Mouse (Mus musculus) ovary, postnatal 10 days (tissue): ENCODE measurements around the gene Tnfsf13.

ENCODE experiments used
- DNase-seq: peaks from one replicate; pipeline ENCODE4 v3.0.0; 2022; ENCODE audit warnings: low spot score

Tnfsf13 gene

DNA sequence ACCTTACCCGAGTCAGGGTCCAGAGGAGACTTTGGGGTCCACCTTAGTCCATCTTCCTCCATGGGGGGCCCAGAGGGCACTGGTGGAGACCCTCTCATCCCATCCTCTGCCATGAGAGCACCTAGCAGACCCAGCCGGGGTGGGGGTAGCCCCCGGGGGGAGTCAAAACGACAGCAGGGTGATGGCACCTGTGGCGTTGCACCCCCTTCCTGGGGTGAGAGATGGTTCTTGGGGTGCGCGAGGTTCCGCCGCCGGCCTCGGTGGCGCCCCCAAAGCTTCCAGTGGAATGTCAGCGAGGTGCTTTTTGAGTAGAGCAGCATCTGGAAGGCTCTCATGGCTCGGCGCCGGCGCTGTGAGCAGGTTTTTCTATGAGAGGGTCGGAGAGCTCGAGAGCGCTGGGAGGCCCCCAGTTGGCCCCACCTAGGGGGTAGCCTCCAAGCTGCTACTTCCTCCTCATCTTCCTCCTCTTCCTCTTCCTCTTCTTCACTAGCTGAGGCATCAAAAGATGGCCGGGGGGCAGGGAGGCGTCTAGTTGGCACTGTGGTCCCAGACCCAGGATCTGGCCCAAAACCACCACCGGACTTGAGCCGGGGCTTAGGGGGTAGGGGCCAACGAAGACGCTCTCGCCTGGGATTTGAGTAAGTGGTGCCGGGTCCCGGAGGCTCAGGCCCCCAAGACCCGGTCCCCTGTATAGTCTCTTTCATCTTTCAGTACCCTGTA, 5.3 kb downstream of the Tnfsf13 start:
- DNase-seq: no peak

DNA sequence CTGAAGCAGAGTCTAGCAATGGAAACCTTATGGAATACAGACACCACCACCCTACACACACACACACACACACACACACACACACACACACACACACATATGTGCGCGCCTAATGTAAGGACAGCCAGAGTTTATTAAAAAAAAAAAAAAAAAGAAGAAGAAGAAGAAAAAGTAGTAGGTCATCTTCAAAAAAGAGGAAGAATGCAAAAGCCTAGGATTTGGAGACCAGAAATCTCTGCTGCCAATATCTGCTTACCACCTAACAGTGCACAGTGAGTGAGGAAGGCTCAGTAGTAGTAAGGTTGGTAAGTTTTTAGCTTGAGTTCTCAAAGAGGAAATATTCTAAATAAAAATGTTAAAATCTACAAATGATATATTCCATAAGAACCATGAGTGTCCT, 6.4 kb downstream of the Tnfsf13 start:
- DNase-seq: no peak

DNA sequence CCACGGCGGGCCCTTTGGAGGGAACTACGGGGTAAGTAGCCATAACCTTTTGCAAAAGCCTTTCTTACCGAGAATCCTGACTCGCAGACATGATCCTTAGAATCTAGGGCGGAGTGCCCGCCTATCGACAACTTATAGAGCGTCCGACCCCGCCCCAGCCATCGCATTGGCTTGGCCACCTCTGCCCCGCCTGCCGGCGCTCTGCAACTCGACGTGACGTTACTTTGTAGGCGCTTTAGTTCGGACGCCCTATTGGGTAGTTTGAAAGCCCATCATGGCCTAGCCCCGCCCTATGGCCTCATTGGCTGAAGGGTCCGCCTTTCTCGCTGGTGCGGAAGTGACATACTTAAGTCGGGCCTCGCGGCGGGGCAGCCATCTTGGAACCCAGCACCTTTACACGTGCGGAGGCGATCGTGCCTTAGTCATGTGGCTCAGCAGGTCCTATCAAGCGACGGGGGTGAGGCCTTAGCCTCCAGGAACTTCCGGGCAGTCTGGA, 13.3 kb downstream of the Tnfsf13 start, which contains the start of gene Eif4a1:
TSS of gene Eif4a1 (minus strand) at position 213 of the 496 bp plus-strand sequence.
- DNase-seq: peak; percentile 99

GRCm38 (mm10) chr11:69671726-69672124, 13.9 kb downstream of the Tnfsf13 start:
- no peak for DNase-seq

DNA sequence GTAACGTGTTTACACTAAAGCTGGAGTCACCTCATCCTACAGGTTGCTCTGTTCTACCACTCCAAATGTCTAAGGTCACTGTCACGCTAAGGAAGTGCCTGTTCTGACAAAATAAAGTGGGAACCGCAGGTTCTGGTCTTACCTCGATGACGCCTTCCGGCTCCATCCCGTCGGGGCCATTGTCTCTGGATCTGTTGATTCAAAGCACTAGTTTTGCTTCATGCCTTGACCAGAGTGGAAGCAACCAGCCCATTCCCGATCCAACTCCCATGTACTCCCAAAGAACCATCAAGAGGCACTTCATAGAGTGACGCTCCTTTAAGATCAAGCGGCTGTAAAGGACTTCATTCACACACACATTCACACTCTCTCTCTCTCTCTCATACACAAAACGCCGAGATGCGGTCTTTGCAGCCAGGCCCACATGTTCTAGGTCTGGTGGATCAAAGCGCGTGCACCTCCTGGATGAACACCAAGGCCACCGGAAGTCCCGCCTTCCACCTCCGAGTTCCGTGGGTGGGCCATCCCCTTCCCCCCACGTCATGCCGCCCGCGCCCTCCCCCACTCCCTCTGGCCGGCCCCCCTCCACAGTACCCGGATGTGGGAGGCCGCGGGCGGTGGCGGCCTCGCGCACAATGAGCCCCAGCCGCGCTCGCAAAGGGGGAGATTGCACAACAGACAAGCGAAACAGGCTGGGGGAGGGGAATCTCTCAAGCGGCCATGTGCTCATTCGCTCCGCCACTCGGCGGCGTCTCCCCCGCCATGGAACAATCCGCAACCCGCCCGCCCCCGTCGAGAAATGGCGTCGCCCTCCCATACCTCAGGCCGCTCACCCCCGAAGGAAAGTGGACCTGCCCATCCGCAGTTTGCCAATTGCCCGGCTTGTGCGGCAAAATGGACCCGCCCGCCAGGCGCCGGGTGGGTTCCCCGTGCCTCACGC, 14.5 kb downstream of the Tnfsf13 start:
- peak; percentile 75 for DNase-seq

DNA sequence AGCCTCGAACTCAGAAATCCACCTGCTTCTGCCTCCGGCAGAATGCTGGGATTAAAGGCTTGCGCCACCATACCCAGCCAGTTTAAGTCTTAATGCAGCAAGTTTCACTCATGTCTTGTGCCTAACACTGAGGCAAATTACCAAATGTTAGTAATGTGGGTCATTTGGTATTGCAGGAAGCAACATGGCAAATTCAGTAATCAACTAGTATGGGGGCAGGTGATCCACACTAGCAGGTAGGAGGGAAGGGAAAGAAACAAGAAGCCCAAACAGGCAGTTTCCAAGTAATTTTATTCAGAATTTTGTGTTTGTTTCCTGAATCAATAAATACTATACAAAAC, 18.9 kb downstream of the Tnfsf13 start:
- no peak for DNase-seq

- DNase-seq: no peak
Measured at GRCm38 (mm10) chr11:69665961-69666664, 19.5 kb downstream of the Tnfsf13 start, which contains the start of gene Cd68. Gene Cd68, minus strand, starts transcription at chr11:69666153.

DNA sequence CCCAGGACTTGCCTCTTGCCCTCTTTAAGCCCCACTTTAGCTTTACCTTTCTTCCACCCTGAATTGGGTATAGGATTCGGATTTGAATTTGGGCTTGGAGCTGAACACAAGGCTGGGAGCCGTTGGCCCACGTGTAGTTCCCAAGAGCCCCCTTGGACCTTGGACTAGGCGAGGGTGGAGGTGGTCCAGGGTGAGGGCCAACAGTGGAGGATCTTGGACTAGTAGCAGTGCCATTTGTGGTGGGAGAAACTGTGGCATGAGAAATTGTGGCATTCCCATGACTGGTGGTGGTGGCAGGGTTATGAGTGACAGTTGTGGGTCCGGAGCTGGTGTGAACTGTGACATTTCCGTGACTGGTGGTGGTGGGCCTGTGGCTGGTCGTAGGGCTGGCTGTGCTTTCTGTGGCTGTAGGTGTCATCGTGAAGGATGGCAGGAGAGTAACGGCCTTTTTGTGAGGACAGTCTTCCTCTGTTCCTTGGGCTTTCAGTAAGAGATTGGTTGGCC, 20.1 kb downstream of the Tnfsf13 start:
- no peak for DNase-seq

GRCm38 (mm10) chr11:69664841-69665240, 20.7 kb downstream of the Tnfsf13 start:
- no peak for DNase-seq

DNA sequence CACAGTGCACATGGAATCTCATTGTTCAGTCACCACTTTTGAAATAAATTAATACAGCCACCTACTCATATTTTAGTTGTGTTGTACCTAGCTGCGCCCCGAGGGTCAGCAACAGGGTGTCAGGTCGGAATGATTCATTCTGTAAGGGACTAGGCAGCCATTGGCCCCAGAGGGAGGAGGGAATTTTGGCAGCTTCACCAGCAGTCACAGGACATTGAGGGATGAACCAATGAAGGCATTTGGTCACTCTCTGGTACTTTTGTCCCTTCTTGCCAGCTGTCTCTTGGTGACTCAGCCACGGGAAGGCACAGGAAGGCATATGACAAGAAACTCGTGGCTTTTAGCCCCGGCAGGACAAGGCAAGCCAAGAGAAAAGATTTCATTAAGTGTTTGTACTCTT, 21.8 kb downstream of the Tnfsf13 start:
- DNase-seq: no peak

DNA sequence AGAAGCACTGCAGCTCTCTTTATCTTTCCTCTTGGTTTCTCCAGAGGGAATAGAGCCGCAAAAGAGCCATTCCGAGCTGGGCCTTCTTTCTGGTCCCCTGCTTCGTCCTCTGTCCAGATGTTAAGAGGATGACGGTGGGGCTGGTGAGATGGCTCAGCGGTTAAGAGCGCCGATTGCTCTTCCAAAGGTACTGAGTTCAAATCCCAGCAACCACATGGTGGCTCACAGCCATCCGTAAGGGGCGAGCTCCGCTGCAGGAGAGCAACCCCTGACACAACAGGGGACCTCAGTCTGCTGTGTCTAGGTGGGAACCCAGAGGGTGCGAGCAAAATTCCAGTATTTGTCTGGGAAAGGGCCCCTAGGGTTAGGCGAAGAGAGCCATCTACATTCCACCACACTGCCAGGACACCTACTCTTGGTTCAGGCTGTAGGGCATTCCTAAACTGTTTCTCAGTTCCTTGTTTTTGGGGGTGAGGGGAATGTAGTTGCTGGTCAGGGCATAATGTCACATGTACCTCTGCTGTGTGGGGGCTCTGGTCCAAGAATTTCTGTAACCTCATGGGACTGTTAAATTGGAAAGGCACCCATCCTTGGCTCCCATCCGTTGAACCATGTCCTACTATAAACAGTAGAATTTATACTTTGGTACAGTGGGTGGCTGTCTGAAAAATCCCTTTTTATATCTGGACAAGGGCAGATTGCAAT, 22.5 kb downstream of the Tnfsf13 start:
- no peak for DNase-seq

GRCm38 (mm10) chr11:69662213-69662966, 23.2 kb downstream of the Tnfsf13 start, which contains the start of gene Mpdu1:
Gene Mpdu1, minus strand, starts transcription at chr11:69662642.
- peak; percentile 85 for DNase-seq

DNA sequence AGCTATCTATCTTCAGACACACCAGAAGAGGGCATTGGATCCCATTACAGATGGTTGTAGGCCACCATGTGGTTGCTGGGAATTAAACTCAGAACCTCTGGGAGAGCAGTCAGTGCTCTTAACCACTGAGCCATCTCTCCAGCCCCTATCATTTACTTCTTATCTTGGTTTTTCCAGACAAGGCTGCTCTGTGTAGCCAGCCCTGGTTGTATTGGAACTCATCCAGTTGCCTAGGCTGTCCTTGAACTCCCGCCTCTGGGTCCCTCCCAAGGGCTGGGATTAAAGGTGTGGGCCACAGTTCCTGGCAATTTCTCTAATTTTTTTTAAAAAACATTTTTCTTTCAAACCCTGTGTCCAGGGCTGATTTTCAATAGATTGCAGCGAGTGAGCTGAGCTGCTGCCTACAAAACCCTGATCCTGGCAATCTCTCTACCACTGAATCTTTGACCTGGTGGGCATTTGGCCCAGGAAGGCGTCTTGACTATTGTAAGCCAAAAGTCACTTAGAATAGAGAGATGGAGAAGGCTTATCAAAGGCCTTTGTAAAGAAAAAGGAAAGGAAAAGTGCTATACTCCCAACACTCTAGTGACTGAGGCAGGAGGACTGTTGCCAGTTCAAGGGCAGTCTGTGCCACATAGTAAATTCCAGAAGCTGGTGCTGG, 24.2 kb downstream of the Tnfsf13 start:
- DNase-seq: no peak

DNA sequence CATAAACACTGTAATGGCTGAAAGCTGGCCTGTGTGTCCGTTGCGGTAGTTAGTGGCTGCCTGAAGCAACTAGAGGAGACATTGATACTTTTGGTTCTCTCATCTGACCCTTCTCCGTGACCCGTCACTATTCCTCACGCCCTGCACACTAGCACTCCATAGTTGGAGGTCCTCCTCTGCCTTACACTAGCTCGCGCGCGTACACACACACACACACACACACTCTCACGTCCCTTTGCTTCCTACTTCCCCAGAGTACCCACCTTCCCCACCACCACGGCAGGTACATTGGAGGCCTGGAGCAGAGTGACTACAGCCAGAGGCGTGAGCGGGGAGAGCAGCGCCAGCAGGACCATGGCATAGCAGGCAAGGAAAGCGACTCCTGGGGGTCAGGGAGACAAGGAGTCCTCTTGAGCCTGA, 28.1 kb downstream of the Tnfsf13 start:
- no peak for DNase-seq

DNA sequence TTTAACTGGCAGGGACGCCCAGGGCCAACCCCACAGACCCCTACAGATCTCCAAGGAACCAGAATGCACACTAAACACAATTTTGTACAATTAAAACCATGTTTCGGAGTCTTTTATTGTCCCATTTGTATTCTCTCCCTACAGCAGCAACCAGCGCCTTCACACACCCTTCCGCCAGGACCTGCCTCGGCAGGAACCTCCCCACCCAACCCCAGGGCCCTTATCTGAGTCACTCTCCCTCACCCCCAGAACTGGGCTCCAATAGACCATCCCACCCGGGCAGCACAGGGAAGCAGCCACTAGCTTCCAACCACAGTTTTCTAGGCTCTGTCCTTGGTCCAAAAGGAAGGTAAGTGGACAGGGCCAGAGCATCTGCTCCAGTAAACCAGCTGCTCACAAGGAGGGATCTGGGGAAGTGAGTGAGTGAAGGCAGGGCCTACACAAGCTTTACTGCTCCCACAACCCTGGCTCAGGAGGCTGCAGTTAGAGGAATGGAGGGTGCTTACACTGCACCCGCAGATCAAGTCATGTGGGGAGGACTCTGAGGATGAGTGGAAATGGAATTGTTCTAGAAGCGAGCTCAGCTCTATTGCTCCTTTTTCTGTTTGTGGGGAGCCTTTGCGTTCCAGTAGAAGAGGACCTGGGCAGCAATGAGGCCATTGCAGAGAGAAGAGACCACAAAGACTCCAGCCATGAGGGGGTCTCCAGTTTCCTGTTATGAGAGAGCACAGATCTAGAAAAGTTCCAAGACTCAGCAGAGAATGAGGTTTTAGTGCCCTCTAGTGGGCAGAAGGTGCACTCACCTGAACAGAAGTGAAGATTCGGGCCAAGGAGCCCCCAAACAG, 28.7 kb downstream of the Tnfsf13 start:
- no peak for DNase-seq

- no peak for DNase-seq
Measured at GRCm38 (mm10) chr11:69656065-69656455, 29.5 kb downstream of the Tnfsf13 start.

GRCm38 (mm10) chr11:69655264-69656064, 30.1 kb downstream of the Tnfsf13 start, which contains the start of gene Sox15:
Gene Sox15, plus strand, starts transcription at chr11:69655314.
- no peak for DNase-seq

- no peak for DNase-seq
Measured at GRCm38 (mm10) chr11:69654760-69655159, 30.8 kb downstream of the Tnfsf13 start.
